Mouse (Mus musculus) kidney, embryonic 14.5 days (tissue): Measurements from ENCODE around the gene Peli3. TPM values are rescaled to one million over a fixed set of nuclear protein-coding genes. Genes with fewer than 3 reads are reported as not detected.
A peak's percentile ranks its signal among the peaks of the same experiment; 100 is the strongest.

Experiments
- ATAC-seq: fragments of 200-750 bp; cut with Nextera tagmentation; 2 replicates; pipeline ENCODE4 v1.8.0; 2017; ENCODE audit warnings: moderate number of reproducible peaks, mild to moderate bottlenecking, moderate TSS enrichment, moderate library complexity; ENCODE audit not compliant: low FRiP score, low TSS enrichment
- H3K27ac ChIP-seq: fragments of 300-500 bp; sonication (generic); 2 replicates; pipeline ENCODE4 v1.5.1; 2014; ENCODE audit warnings: low read depth, mild to moderate bottlenecking, low read length, moderate library complexity, mixed read lengths
- H3K27me3 ChIP-seq: fragments of 300-500 bp; sonication (generic); 2 replicates; pipeline ENCODE4 v1.6.1; 2014; ENCODE audit warnings: mild to moderate bottlenecking, low read length; ENCODE audit not compliant: control insufficient read depth, insufficient read depth
- H3K36me3 ChIP-seq: fragments of 300-500 bp; sonication (generic); 2 replicates; pipeline ENCODE4 v1.6.1; 2014; ENCODE audit warnings: low read length, mixed read lengths; ENCODE audit not compliant: control insufficient read depth, insufficient read depth
- H3K4me1 ChIP-seq: fragments of 300-500 bp; sonication (generic); 2 replicates; pipeline ENCODE4 v1.6.1; 2014; ENCODE audit warnings: low read length, mixed read lengths; ENCODE audit not compliant: control insufficient read depth, insufficient read depth
- H3K4me2 ChIP-seq: fragments of 300-500 bp; sonication (generic); replicated peaks from 2 replicates; pipeline ENCODE4 v1.6.1; 2014; ENCODE audit warnings: low read depth, mild to moderate bottlenecking, low read length
- H3K4me3 ChIP-seq: fragments of 300-500 bp; sonication (generic); 2 replicates; pipeline ENCODE4 v1.5.1; 2014; ENCODE audit warnings: mild to moderate bottlenecking, low read length
- H3K9ac ChIP-seq: fragments of 300-500 bp; sonication (generic); 2 replicates; pipeline ENCODE4 v1.6.1; 2014; ENCODE audit warnings: low read depth, mild to moderate bottlenecking, low read length, moderate library complexity
- H3K9me3 ChIP-seq: fragments of 300-500 bp; sonication (generic); 2 replicates; pipeline ENCODE4 v1.6.1; 2016; ENCODE audit warnings: low read length; ENCODE audit not compliant: control insufficient read depth
- WGBS: fragments of 180-500 bp; shearing (Covaris S2); extraction: QIAGEN DNeasy Blood & Tissue Kit; methylation state at CpG from one replicate; pipeline ENCODE4 v1.1.7; 2014; 5-methylcytosine and 5-hydroxymethylcytosine counted together
- polyA plus RNA-seq: library from polyadenylated mRNA; unstranded; fragments of >200 nt; fragmentation: Nextera tagmentation; extraction: Ambion mirVana; gene quantifications from 2 replicates; pipeline ENCODE4 v1.2.1, GENCODE M21; 2014

Gene Peli3
- 1.5 and 3.8 TPM in 2 replicates for polyA plus RNA-seq

GRCm38 (mm10) chr19:4942551-4943252 lies at the start of gene Peli3:
TSS of gene Peli3 (minus strand) at chr19:4943127.
- WGBS, result under 1% methylated on average over 53 of the region's 55 CpGs
- ATAC-seq, result peak; percentile 94
- no peak within 1 kb of the TSS for H3K27ac ChIP-seq

DNA sequence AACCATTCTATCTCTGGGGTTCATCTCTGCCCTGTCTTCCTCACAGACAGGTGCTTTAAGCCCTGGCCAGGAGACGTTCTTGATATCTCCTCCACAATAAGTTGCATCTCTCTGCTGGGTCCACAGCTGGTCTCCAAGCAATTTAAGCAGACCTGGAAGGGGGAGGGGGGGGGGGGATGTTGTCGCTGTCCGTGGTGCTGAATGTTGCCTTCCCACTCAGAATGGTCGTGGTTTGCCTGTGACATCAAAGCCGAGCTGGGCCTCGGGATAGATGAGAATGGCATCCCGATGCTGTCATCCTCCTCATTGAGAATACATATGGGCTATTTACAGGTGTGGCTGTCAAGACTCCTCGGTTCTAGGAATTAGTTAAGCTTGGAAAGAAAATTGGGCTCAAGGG lies 49.4 kb upstream of the Peli3 start:
- no peak for ATAC-seq
- no peak overlapping the region for H3K27ac ChIP-seq
- peaks cover 39% of the 10 kb centered on the region for H3K27me3 ChIP-seq
- no peak overlapping the region for H3K4me3 ChIP-seq
- WGBS, result 15% methylated on average over 8 of the region's 8 CpGs
- no peak overlapping the region for H3K9ac ChIP-seq
- H3K36me3 ChIP-seq, result no peaks in the 10 kb centered on the region
- no peak overlapping the region for H3K4me2 ChIP-seq
- H3K9me3 ChIP-seq, result no peaks in the 10 kb centered on the region
- H3K4me1 ChIP-seq, result 0 out of 2 replicates have a peak, but pooled peaks cover 3% of the 10 kb centered on the region

More at GRCm38 (mm10) chr19:4942551-4943252, at the start of gene Peli3:
- H3K4me3 ChIP-seq, result peak within 1 kb of the TSS; percentile 69
- peaks cover 7% of the 10 kb centered on the region for H3K27me3 ChIP-seq
- H3K4me2 ChIP-seq, result peak within 1 kb of the TSS; percentile 99
- no peaks in the 10 kb centered on the region for H3K9me3 ChIP-seq
- H3K9ac ChIP-seq, result peak within 1 kb of the TSS; percentile 68
- no peaks in the 10 kb centered on the region for H3K36me3 ChIP-seq
- 0 out of 2 replicates have a peak, but pooled peaks cover 7% of the 10 kb centered on the region for H3K4me1 ChIP-seq

GRCm38 (mm10) chr19:4990716-4991115 lies 47.8 kb upstream of the Peli3 start:
- H3K9ac ChIP-seq, result no peak overlapping the region
- H3K9me3 ChIP-seq, result no peaks in the 10 kb centered on the region
- H3K36me3 ChIP-seq, result no peaks in the 10 kb centered on the region
- H3K27me3 ChIP-seq, result peaks cover 46% of the 10 kb centered on the region
- H3K4me1 ChIP-seq, result 0 out of 2 replicates have a peak, but pooled peaks cover 3% of the 10 kb centered on the region
- H3K4me3 ChIP-seq, result no peak overlapping the region
- no peak overlapping the region for H3K4me2 ChIP-seq
- no peak overlapping the region for H3K27ac ChIP-seq
- 2% methylated on average over 21 of the region's 22 CpGs for WGBS
- ATAC-seq, result no peak

DNA sequence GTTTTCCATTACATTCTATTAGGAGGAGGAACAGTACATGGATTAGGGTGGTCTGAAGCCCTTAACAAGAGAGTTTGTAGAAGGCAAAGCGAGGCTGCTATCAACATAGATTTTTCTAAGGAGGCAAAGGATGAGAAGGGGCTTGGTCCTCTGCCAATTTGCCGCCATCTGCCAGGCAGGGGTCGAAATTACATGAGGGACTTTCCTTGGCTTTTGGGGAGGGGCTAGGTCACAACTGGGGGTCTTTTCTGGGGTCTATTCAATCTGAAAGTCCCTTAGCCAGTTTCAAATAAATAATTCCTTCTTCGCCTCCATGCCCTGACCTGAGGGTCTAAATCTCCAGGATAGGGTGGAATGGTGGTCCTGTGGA lies 47.3 kb upstream of the Peli3 start, which contains the start of gene Npas4:
Gene Npas4 (minus strand): TSS at position 61 of the 370 bp plus-strand sequence.
- peaks cover 50% of the 10 kb centered on the region for H3K27me3 ChIP-seq
- H3K9ac ChIP-seq, result no peak within 1 kb of the TSS
- H3K27ac ChIP-seq, result no peak within 1 kb of the TSS
- 0 out of 2 replicates have a peak, but pooled peaks cover 3% of the 10 kb centered on the region for H3K4me1 ChIP-seq
- 14% methylated on average over 4 of the region's 4 CpGs for WGBS
- ATAC-seq, result no peak
- H3K9me3 ChIP-seq, result no peaks in the 10 kb centered on the region
- no peaks in the 10 kb centered on the region for H3K36me3 ChIP-seq
- no peak within 1 kb of the TSS for H3K4me3 ChIP-seq
- no peak within 1 kb of the TSS for H3K4me2 ChIP-seq

DNA sequence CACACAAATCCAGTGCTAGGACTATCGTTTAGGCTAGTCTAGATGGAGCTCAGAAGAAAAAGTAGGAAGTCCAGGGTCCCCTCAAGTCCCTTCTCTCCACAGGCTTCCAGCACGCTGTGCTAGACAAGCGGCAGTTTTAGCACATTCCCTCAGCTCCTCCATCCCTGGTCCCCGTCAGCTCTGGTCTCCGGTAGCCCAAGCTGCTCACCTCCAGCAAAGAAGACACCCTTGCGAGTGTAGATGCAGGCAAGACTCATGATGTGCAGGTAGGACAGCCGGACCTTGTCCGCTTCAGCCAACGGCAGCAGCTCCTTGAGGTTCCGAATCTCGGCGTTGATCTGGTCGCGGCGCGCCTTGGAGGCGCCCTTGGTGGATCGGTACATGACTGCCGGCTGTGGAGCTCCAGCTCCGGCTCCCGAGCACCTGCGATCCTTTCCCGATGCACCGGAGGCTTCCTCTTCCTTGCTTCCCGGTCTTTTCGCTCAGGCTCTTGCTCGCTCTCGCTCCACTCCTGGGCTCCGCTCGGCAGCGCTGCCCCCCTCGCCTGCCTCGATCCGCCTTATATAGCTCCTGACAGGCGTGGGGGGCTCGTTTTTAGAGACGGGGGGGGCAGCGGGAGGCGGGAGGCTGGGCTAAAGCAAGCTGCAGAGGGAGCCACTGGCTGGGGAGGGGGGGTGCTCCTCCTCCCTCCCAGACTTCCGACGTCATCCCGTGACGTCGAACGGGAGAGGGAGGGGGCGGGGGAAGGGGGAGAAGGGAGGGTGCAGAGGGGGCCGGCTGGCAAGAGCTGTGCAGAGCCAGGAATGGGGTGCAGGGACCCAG lies 46.7 kb upstream of the Peli3 start:
- no peak for ATAC-seq
- Histone ChIP-seq H3K27ac (no peak overlapping the region), H3K27me3 (peaks cover 54% of the 10 kb centered on the region), H3K9ac (no peak overlapping the region), H3K36me3 (no peaks in the 10 kb centered on the region), H3K4me1 (0 out of 2 replicates have a peak, but pooled peaks cover 3% of the 10 kb centered on the region), H3K4me3 (no peak overlapping the region), H3K9me3 (no peaks in the 10 kb centered on the region), H3K4me2 (no peak overlapping the region)
- 19% methylated on average over 45 of the region's 47 CpGs for WGBS

- 2% methylated on average over 13 of the region's 13 CpGs for WGBS
- no peak overlapping the region for H3K4me3 ChIP-seq
- H3K4me2 ChIP-seq, result no peak overlapping the region
- H3K36me3 ChIP-seq, result no peaks in the 10 kb centered on the region
- H3K4me1 ChIP-seq, result 0 out of 2 replicates have a peak, but pooled peaks cover 3% of the 10 kb centered on the region
- H3K9me3 ChIP-seq, result no peaks in the 10 kb centered on the region
- no peak overlapping the region for H3K9ac ChIP-seq
- H3K27me3 ChIP-seq, result peaks cover 61% of the 10 kb centered on the region
- H3K27ac ChIP-seq, result no peak overlapping the region
- ATAC-seq, result no peak; the same call in 1 of the 2 replicates
These were observed 46.1 kb upstream of the Peli3 start for GRCm38 (mm10) chr19:4989013-4989412.

DNA sequence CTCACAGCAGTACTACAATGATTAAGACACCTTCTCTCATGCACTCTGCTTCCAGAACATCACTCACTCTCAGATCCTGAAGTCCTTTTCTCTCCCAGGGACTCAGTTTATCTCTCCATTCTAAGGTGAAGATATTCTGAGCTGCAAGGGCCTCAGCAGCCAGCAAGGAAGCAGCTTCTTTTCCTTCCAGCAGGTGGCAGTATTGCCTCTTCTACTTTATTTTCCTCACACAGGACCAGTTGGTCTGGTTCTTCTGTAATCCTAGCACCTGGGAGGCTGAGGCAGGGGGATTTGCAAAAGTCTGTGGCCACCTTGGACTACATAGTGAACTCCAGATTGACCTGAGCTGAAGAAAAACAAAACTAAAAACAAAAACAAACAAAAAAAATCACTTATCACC lies 38.8 kb upstream of the Peli3 start:
- no peak overlapping the region for H3K9ac ChIP-seq
- no peak overlapping the region for H3K4me2 ChIP-seq
- H3K36me3 ChIP-seq, result no peaks in the 10 kb centered on the region
- H3K27ac ChIP-seq, result no peak overlapping the region
- no peaks in the 10 kb centered on the region for H3K9me3 ChIP-seq
- H3K4me1 ChIP-seq, result no peaks in the 10 kb centered on the region
- H3K27me3 ChIP-seq, result peaks cover 25% of the 10 kb centered on the region
- no peak overlapping the region for H3K4me3 ChIP-seq
- ATAC-seq, result no peak

DNA sequence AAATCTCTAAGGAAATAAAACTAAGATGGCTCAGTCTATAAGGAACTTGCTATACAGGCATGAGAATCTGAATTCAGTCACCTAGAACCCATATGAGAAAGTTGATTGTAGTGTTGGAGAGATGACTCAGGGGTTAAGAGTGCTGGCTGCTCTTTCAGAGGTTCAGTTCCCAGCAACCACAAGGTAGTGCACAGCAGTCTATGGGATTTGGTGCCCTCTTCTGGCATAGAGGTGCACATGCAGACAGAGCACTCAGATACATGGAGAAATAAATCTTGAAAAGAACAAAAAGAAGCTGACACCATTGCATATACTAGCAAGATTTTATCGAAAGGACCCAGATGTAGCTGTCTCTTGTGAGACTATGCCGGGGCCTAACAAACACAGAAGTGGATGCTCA lies 25.3 kb upstream of the Peli3 start:
- Histone ChIP-seq H3K27ac (no peak overlapping the region), H3K4me1 (no peaks in the 10 kb centered on the region), H3K4me3 (no peak overlapping the region), H3K27me3 (no peaks in the 10 kb centered on the region), H3K36me3 (peaks cover 28% of the 10 kb centered on the region), H3K9me3 (0 out of 2 replicates have a peak, but pooled peaks cover 2% of the 10 kb centered on the region), H3K9ac (no peak overlapping the region), H3K4me2 (no peak overlapping the region)
- WGBS, result 94% methylated on average over 2 of the region's 2 CpGs
- no peak for ATAC-seq
